Mouse (Mus musculus): Measurements from ENCODE around the gene Spcs1.

Gene Spcs1

DNA sequence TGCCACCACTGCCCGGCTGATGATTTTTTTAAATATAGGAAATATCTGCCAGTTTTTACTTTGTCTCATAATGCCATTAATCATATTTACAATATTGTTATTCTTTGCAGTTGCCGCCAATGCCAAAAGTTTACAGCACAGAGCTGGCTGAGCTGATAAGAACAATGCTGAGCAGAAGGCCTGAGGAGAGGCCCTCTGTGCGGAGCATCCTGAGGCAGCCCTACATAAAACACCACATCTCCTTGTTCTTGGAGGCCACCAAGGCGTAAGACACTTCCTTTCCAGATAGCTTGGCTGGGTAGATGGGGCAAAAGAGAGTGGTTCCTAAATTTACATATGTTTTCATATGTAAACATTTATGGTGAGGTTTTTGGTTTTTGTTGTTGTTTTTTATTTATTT lies 42.4 kb downstream of the Spcs1 start:
- in situ Hi-C loops (cut with MboI; ENCODE audit: low pct_unique_long_range_greater_than_20kb in 1 of 2, low sequenced_read_pairs in 2 of 2, unreplicated experiment in 1 of 2), result no loop called here

DNA sequence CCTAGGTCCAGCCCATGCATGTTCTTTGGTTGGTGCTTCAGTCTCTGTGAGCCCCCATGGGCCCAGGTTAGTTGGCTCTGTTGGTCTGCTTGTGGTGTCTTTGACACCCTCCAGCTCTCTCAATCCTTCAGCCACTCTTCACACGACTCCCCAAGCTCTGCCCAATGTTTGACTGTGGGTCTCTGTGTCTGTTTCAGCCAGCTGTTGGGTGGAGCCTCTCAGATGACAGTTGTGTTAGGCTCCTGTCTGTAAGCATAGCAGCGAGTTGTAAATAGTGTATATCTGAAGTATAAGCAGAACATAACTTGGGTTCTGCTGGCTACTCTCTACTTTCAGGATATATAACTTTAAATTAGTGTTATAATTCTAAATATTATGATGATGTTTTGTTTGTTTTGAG lies 43.0 kb downstream of the Spcs1 start:
- in situ Hi-C loops (cut with MboI; ENCODE audit: low pct_unique_long_range_greater_than_20kb in 1 of 2, low sequenced_read_pairs in 2 of 2, unreplicated experiment in 1 of 2), result no loop called here

DNA sequence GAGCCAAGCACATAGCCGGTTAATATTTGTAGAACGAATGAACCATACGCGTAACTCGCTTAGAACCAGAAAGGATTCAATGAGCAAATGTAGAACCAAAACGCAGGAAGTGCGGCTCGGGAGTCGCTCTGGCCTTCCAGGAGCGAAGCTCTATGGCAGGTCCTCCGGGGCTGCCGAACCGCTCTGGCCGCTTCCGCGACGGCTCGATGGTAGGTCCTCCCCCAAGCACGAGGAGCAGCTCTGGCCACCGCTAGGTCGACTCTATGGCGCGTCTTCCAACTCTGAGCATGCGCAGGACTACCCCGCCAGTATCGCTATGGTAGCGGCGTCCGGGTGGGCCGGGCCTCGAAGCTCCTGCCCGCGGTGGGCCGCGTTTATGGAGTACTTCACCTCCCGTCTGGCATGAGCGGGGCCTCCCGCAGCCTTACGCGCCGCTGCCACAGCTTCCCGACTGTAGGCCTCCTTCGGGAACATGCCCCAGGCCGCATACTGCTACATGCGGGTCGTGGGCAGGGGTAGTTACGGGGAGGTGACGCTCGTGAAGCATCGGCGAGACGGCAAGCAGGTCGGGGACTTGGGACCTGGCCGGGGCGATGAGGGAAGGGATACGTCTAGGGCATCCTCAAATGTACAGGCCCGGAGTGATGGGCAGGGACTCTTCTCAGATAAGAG lies 50.2 kb downstream of the Spcs1 start, which contains the start of gene Nek4:
Gene Nek4, plus strand, starts transcription at position 224 of the 672 bp plus-strand sequence.
- in situ Hi-C loops (cut with MboI; ENCODE audit: low pct_unique_long_range_greater_than_20kb in 1 of 2, low sequenced_read_pairs in 2 of 2, unreplicated experiment in 1 of 2), result no loop called here

DNA sequence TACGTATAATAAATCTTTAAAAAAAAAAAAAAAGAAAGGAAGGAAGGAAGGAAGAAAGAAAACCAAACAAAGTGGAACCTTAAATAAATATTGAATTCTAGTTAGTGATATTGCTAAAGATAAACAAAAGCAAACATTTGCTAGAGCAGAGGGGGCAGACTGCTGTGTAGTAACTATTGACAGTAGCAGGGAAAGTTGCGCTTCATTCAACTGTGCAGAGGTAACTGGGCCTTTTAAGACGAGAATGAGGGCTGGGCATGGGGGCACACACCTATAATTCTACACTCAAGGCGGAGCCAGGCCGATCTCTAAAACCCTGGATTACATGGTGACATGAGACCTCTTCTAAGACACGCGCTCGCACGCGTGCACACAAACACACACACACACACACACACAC lies 51.5 kb downstream of the Spcs1 start:
- in situ Hi-C loops (cut with MboI; ENCODE audit: low pct_unique_long_range_greater_than_20kb in 1 of 2, low sequenced_read_pairs in 2 of 2, unreplicated experiment in 1 of 2), result no loop called here
